Comparison of ENCODE assay signal across 8 mouse cellular contexts in the genomic region with DNA sequence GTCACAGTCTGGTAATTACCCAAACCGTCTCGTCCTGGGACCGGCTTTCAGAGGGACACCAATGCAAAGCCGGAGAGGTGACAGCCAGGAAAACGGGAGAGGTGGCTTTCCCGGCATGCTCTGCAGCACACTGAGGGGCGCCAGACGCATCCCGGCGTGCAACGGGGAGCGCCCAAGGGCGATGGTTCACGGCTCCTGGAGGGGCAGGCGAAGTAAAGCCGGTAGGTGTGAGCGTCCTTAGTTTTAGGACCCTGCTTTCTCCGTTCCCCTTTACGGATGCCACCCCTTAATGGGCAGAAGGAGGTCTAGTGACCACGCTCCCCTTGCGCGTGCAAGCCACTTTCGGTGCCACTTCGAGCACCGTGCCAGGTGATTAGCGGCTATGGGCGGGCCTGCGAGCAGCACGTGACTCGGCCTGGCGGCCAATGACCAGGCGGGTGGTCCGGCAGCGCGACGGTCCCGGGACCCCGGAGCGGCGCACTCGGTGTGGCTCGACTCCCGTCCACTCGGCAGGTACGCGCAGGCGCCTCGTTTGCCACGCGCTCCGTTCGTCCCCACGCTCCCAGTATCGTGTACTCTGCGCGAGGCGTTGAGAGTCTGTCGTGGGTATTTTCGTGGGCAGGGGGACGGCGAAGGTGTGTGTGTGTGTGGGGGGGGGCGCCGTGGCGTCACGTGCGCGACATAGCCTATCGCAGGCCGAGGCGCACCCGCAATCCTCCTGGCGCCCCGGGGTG. TPM values are rescaled to one million over a fixed set of nuclear protein-coding genes. Genes with fewer than 3 reads are reported as not detected.
A peak's percentile ranks its signal among the peaks of the same experiment; 100 is the strongest.
DNase-seq lines count a peak whose midpoint lies in the region; ATAC-seq and TF ChIP-seq lines count a peak whose summit lies in the region.

No protein-coding gene starts in this region.

- H3K4me2 ChIP-seq in forebrain, postnatal 0 days (ENCODE audit: low read depth): peak overlapping the region; percentile 95
- H3K4me2 ChIP-seq in lung, embryonic 14.5 days: peak overlapping the region; percentile 95

- peaks cover 2% of the 10 kb centered on the region; the same call in 1 of the 2 replicates for H3K36me3 ChIP-seq in ES-E14 (ENCODE audit: control insufficient read depth, insufficient read depth, low read length, poor library complexity, severe bottlenecking)
- no peaks in the 10 kb centered on the region for H3K36me3 ChIP-seq in forebrain, postnatal 0 days (ENCODE audit: insufficient read depth)
- no peaks in the 10 kb centered on the region for H3K36me3 ChIP-seq in lung, embryonic 14.5 days (ENCODE audit: insufficient read depth)

- H3K4me3 ChIP-seq in ES-E14 (ENCODE audit: insufficient read depth in 1 of 2, low read depth in 1 of 2, low read length in 2 of 2, poor library complexity in 1 of 2, severe bottlenecking in 1 of 2): peak overlapping the region; percentile 59 to 72
- H3K4me3 ChIP-seq in cerebellum, adult 2 months (replicated peaks; ENCODE audit: insufficient read depth, low read depth, low read length): peak overlapping the region; percentile 74
- H3K4me3 ChIP-seq in forebrain, postnatal 0 days (ENCODE audit: low read depth, low read length): peak overlapping the region; percentile 53
- H3K4me3 ChIP-seq in lung, embryonic 14.5 days (ENCODE audit: low read depth, low read length): peak overlapping the region; percentile 59
- H3K4me3 ChIP-seq in olfactory bulb, adult 2 months (ENCODE audit: insufficient read depth, low read depth, low read length): peak overlapping the region; percentile 67

- intact Hi-C loops in heart, postnatal 36 days (cut with DNase I): loop anchor here (2.0 to 5.0 kb wide), 2 partner anchors 24 to 75 kb away; a partner anchor contains a TSS

- H3K27me3 ChIP-seq in cerebellum, adult 2 months (ENCODE audit: control insufficient read depth, insufficient read depth, low read length): no peaks in the 10 kb centered on the region
- no peaks in the 10 kb centered on the region; the same call in 1 of the 2 replicates for H3K27me3 ChIP-seq in forebrain, postnatal 0 days (ENCODE audit: insufficient read depth, low read length)
- H3K27me3 ChIP-seq in lung, embryonic 14.5 days (ENCODE audit: insufficient read depth, low read length): no peaks in the 10 kb centered on the region

- no peaks in the 10 kb centered on the region for H3K9me3 ChIP-seq in ES-E14 (ENCODE audit: control insufficient read depth, insufficient read depth, low read depth, low read length)
- no peaks in the 10 kb centered on the region for H3K9me3 ChIP-seq in forebrain, postnatal 0 days (ENCODE audit: low read length)
- H3K9me3 ChIP-seq in lung, embryonic 14.5 days (ENCODE audit: low read depth, low read length): no peaks in the 10 kb centered on the region

- peak overlapping the region; percentile 89 for H3K9ac ChIP-seq in ES-E14 (ENCODE audit: insufficient read depth, low read depth, low read length, poor library complexity, severe bottlenecking)
- H3K9ac ChIP-seq in forebrain, postnatal 0 days: peak overlapping the region; percentile 74
- peak overlapping the region; percentile 62 for H3K9ac ChIP-seq in lung, embryonic 14.5 days

- 0 out of 4 replicates have a peak, but pooled peaks cover 0 to 4% of the 10 kb centered on the region in 2 experiments for H3K4me1 ChIP-seq in ES-E14 (ENCODE audit: control insufficient read depth in 2 of 2, insufficient read depth in 2 of 2, low read length in 2 of 2, poor library complexity in 1 of 2)
- no peaks in the 10 kb centered on the region for H3K4me1 ChIP-seq in cerebellum, adult 2 months (ENCODE audit: control insufficient read depth, insufficient read depth, low read length)
- H3K4me1 ChIP-seq in forebrain, postnatal 0 days (ENCODE audit: insufficient read depth): peaks cover 10% of the 10 kb centered on the region; the same call in 1 of the 2 replicates
- no peaks in the 10 kb centered on the region for H3K4me1 ChIP-seq in lung, embryonic 14.5 days (ENCODE audit: insufficient read depth)
- H3K4me1 ChIP-seq in olfactory bulb, adult 2 months (ENCODE audit: control insufficient read depth, insufficient read depth, low read length): 0 out of 2 replicates have a peak, but pooled peaks cover 8% of the 10 kb centered on the region

- TF ChIP-seq CTCF in cerebellum, adult 2 months (IDR thresholded peaks at IDR 0.05; ENCODE audit: borderline replicate concordance, insufficient read depth, low read depth, low read length): no peak
- peak; percentile 29; the same call in 1 of the 2 replicates for TF ChIP-seq CTCF in forebrain, postnatal 0 days (IDR thresholded peaks at IDR 0.05; ENCODE audit: low read depth)
- TF ChIP-seq CTCF in lung, embryonic 14.5 days (IDR thresholded peaks at IDR 0.05; ENCODE audit: low read depth): no peak
- TF ChIP-seq CTCF in olfactory bulb, adult 2 months (IDR thresholded peaks at IDR 0.05; ENCODE audit: insufficient read depth, low read depth, low read length): no peak

- WGBS in cerebellum, adult 2 months: under 1% methylated on average over 72 of the region's 73 CpGs
- WGBS in forebrain, postnatal 0 days: 2% methylated on average over 73 of the region's 73 CpGs
- WGBS in lung, embryonic 14.5 days: under 1% methylated on average over 73 of the region's 73 CpGs
- 1% methylated on average over 73 of the region's 73 CpGs for WGBS in olfactory bulb, adult 2 months

- peak; percentile 64; the same call in 1 of the 2 replicates for TF ChIP-seq POLR2A in cerebellum, adult 2 months (IDR thresholded peaks at IDR 0.05; ENCODE audit: borderline replicate concordance, insufficient read depth, low read length)
- TF ChIP-seq POLR2A in olfactory bulb, adult 2 months (IDR thresholded peaks at IDR 0.05; ENCODE audit: insufficient read depth, low read depth, low read length): no peak; the same call in 1 of the 2 replicates

- peak overlapping the region; percentile 86 for H3K27ac ChIP-seq in ES-E14 (ENCODE audit: insufficient read depth, low read depth, low read length, poor library complexity, severe bottlenecking)
- H3K27ac ChIP-seq in cerebellum, adult 2 months (ENCODE audit: insufficient read depth, low read length): peak overlapping the region; percentile 86
- H3K27ac ChIP-seq in forebrain, postnatal 0 days (ENCODE audit: low read depth, low read length): peak overlapping the region; percentile 93
- no peak overlapping the region; the same call in 1 of the 2 replicates for H3K27ac ChIP-seq in lung, embryonic 14.5 days (ENCODE audit: low read depth)
- H3K27ac ChIP-seq in olfactory bulb, adult 2 months (ENCODE audit: insufficient read depth, low read depth, low read length): peak overlapping the region; percentile 81

- peak; percentile 50 for DNase-seq in ES-E14 (ENCODE audit: low read depth, low spot score)
- peak; percentile 89 to 91 for DNase-seq in cerebellum, adult 2 months
- peak; percentile 83 for DNase-seq in forebrain, postnatal 0 days
- DNase-seq in heart, postnatal 36 days: peak; percentile 64 to 77
- DNase-seq in layer of hippocampus, adult 8-10 months (ENCODE audit: low spot score in 2 of 2): peak; percentile 54 to 72
- DNase-seq in lung, embryonic 14.5 days: peak; percentile 78
- peak; percentile 90 for DNase-seq in testis, postnatal 14 days (ENCODE audit: low spot score)

- ATAC-seq in forebrain, postnatal 0 days: peak; percentile 86
- peak; percentile 84 for ATAC-seq in lung, embryonic 14.5 days (ENCODE audit: insufficient read depth)

- in situ Hi-C loops in ES-E14 (cut with MboI; ENCODE audit: low sequenced_read_pairs in 2 of 2, unreplicated experiment in 2 of 2): no loop called here

TF ChIP-seq in ES-E14, 5 proteins besides CTCF, POLR2A, EP300 and RAD21:
- TF ChIP-seq HCFC1 (IDR thresholded peaks at IDR 0.05; ENCODE audit: borderline replicate concordance, insufficient read depth, low read length): no peak
- TF ChIP-seq ZNF384 (IDR thresholded peaks at IDR 0.05; ENCODE audit: low read depth, low read length): no peak
- TF ChIP-seq ZC3H11A (IDR thresholded peaks at IDR 0.05; ENCODE audit: borderline replicate concordance, low read depth, low read length): no peak
- TF ChIP-seq MAFK (IDR thresholded peaks at IDR 0.05; ENCODE audit: insufficient read depth, low read depth, low read length): no peak
- no peak for TF ChIP-seq CHD2 (IDR thresholded peaks at IDR 0.05; ENCODE audit: low read depth, low read length)

RNA-seq across cellular contexts. Expression of a gene that starts 24.5 kb away (rescaled TPM):
- total RNA-seq in ES-E14 (2012; rRNA removed): 142 and 173 TPM in 2 replicates
- 22.8 and 24.9 TPM in 2 replicates for polyA plus RNA-seq in cerebellum, adult 2 months (2012; rRNA removed)
- total RNA-seq in forebrain, postnatal 0 days (2014; rRNA removed): 42.2 and 69.7 TPM in 2 replicates
- 6.9 and 11.4 TPM in 2 replicates for polyA plus RNA-seq in forebrain, postnatal 0 days (2015; fragmentation: Nextera tagmentation; extraction: Ambion mirVana)
- 10 to 100 TPM; 36.0 to 39.6 TPM for total RNA-seq in heart, postnatal 36 days (2021)
- 10 to 100 TPM; 70.3 to 84.8 (median 75.3) TPM for total RNA-seq in layer of hippocampus, adult 8-10 months (2022)
- 36.6 and 38.6 TPM in 2 replicates for polyA plus RNA-seq in lung, embryonic 14.5 days (2014; fragmentation: Nextera tagmentation; extraction: Ambion mirVana)
- 172 TPM in 1 of 2 replicates, not detected in the other for polyA plus RNA-seq in olfactory bulb, adult 2 months (2012; ENCODE audit: insufficient read depth, insufficient read length, low replicate concordance, missing spikeins)
